In genomic region chr6:143261289-143261665, GRCm38 (mm10) we compare ENCODE assay signal across 12 mouse cellular contexts.
DNase-seq lines count a peak whose midpoint lies in the region; ATAC-seq and TF ChIP-seq lines count a peak whose summit lies in the region.
"Had no signal": no experiment of that assay in that cellular context is flagged by ENCODE, and none has a peak within 500 bp of the region (broad histone marks: within the 10 kb centered on the region; RNA-seq: fewer than 3 reads in every experiment).

No protein-coding gene starts in this region.

- H3K9ac ChIP-seq in neural tube, embryonic 15.5 days (replicated peaks) = no peak overlapping the region
- H3K9ac ChIP-seq in forebrain, postnatal 0 days = no peak overlapping the region
- H3K9ac ChIP-seq in limb, embryonic 12.5 days (replicated peaks) = no peak overlapping the region
- H3K9ac ChIP-seq in intestine, postnatal 0 days (ENCODE audit: low read depth, low read length) = no peak overlapping the region
- no peak overlapping the region for H3K9ac ChIP-seq in liver, embryonic 11.5 days (ENCODE audit: low read depth, low read length)

- no peak for ATAC-seq in neural tube, embryonic 15.5 days (ENCODE audit: low FRiP score)
- ATAC-seq in forebrain, postnatal 0 days = 0 out of 2 replicates have a peak, but pooled peaks have one; percentile 16
- no peak for ATAC-seq in limb, embryonic 12.5 days (ENCODE audit: insufficient number of reproducible peaks, insufficient read depth, low FRiP score, low TSS enrichment, low read depth)
- ATAC-seq in intestine, postnatal 0 days = no peak
- ATAC-seq in liver, embryonic 11.5 days (replicated peaks; ENCODE audit: low FRiP score) = no peak

- peaks cover 28% of the 10 kb centered on the region for H3K4me1 ChIP-seq in neural tube, embryonic 15.5 days
- peaks cover 12% of the 10 kb centered on the region for H3K4me1 ChIP-seq in forebrain, postnatal 0 days (ENCODE audit: insufficient read depth)
- H3K4me1 ChIP-seq in limb, embryonic 12.5 days (replicated peaks) = peaks cover 27% of the 10 kb centered on the region
- H3K4me1 ChIP-seq in intestine, postnatal 0 days (replicated peaks; ENCODE audit: control insufficient read depth, insufficient read depth, low read length) = no peaks in the 10 kb centered on the region
- no peaks in the 10 kb centered on the region for H3K4me1 ChIP-seq in liver, embryonic 11.5 days (replicated peaks; ENCODE audit: control insufficient read depth, insufficient read depth, low read length)

- H3K4me3 ChIP-seq in neural tube, embryonic 15.5 days (replicated peaks) = no peak overlapping the region
- no peak overlapping the region for H3K4me3 ChIP-seq in forebrain, postnatal 0 days (ENCODE audit: low read depth, low read length)
- H3K4me3 ChIP-seq in limb, embryonic 12.5 days (replicated peaks) = no peak overlapping the region
- no peak overlapping the region for H3K4me3 ChIP-seq in intestine, postnatal 0 days (ENCODE audit: low read depth, low read length)
- no peak overlapping the region for H3K4me3 ChIP-seq in liver, embryonic 11.5 days (ENCODE audit: low read depth, low read length)

- no peak for TF ChIP-seq CTCF in forebrain, postnatal 0 days (IDR thresholded peaks at IDR 0.05; ENCODE audit: low read depth)
- no peak for TF ChIP-seq CTCF in intestine, postnatal 0 days (IDR thresholded peaks at IDR 0.05; ENCODE audit: low read depth)

- no peaks in the 10 kb centered on the region for H3K9me3 ChIP-seq in neural tube, embryonic 15.5 days (replicated peaks)
- H3K9me3 ChIP-seq in forebrain, postnatal 0 days (ENCODE audit: low read length) = no peaks in the 10 kb centered on the region
- H3K9me3 ChIP-seq in limb, embryonic 12.5 days = no peaks in the 10 kb centered on the region
- no peaks in the 10 kb centered on the region for H3K9me3 ChIP-seq in intestine, postnatal 0 days (ENCODE audit: control insufficient read depth)
- H3K9me3 ChIP-seq in liver, embryonic 11.5 days (ENCODE audit: control insufficient read depth, low read length) = no peaks in the 10 kb centered on the region

- 32% methylated on average over 8 of the region's 8 CpGs for WGBS in neural tube, embryonic 15.5 days
- 19% methylated on average over 8 of the region's 8 CpGs for WGBS in forebrain, postnatal 0 days
- WGBS in limb, embryonic 12.5 days = 39% methylated on average over 8 of the region's 8 CpGs
- WGBS in intestine, postnatal 0 days = 86% methylated on average over 8 of the region's 8 CpGs
- WGBS in liver, embryonic 11.5 days = 79% methylated on average over 8 of the region's 8 CpGs

- DNase-seq in neural tube, embryonic 10.5 days (ENCODE audit: extremely low spot score, low spot score) = peak; percentile 23
- no peak for DNase-seq in forebrain, postnatal 0 days
- no peak for DNase-seq in lung, postnatal 25 days (ENCODE audit: low spot score)
- DNase-seq in liver, embryonic 11.5 days (ENCODE audit: low spot score) = no peak
- no peak for DNase-seq in right cerebral cortex, adult 2 months (ENCODE audit: low spot score in 2 of 2)
- DNase-seq: adrenal gland, adult 2 months; B cell, adult 2 months; kidney, adult 9 months; thymus, postnatal 14 days had no signal

- H3K4me2 ChIP-seq in neural tube, embryonic 15.5 days = no peak overlapping the region
- no peak overlapping the region for H3K4me2 ChIP-seq in forebrain, postnatal 0 days (ENCODE audit: low read depth)
- peak overlapping the region; percentile 42; the same call in 1 of the 2 replicates for H3K4me2 ChIP-seq in limb, embryonic 12.5 days
- no peak overlapping the region for H3K4me2 ChIP-seq in intestine, postnatal 0 days (replicated peaks; ENCODE audit: low read depth)
- H3K4me2 ChIP-seq in liver, embryonic 11.5 days = no peak overlapping the region

- no peaks in the 10 kb centered on the region for H3K36me3 ChIP-seq in neural tube, embryonic 15.5 days
- no peaks in the 10 kb centered on the region for H3K36me3 ChIP-seq in forebrain, postnatal 0 days (ENCODE audit: insufficient read depth)
- no peaks in the 10 kb centered on the region for H3K36me3 ChIP-seq in limb, embryonic 12.5 days
- H3K36me3 ChIP-seq in intestine, postnatal 0 days (ENCODE audit: control insufficient read depth, insufficient read depth) = no peaks in the 10 kb centered on the region
- no peaks in the 10 kb centered on the region for H3K36me3 ChIP-seq in liver, embryonic 11.5 days (ENCODE audit: control insufficient read depth, insufficient read depth, low read length)

- H3K27me3 ChIP-seq in neural tube, embryonic 15.5 days (replicated peaks) = peaks cover 3% of the 10 kb centered on the region; the same call in 1 of the 2 replicates
- H3K27me3 ChIP-seq in forebrain, postnatal 0 days (ENCODE audit: insufficient read depth, low read length) = no peaks in the 10 kb centered on the region
- 0 out of 2 replicates have a peak, but pooled peaks cover 2% of the 10 kb centered on the region for H3K27me3 ChIP-seq in limb, embryonic 12.5 days
- H3K27me3 ChIP-seq in intestine, postnatal 0 days (replicated peaks; ENCODE audit: control insufficient read depth, insufficient read depth, low read length) = no peaks in the 10 kb centered on the region
- H3K27me3 ChIP-seq in liver, embryonic 11.5 days (replicated peaks; ENCODE audit: control insufficient read depth, insufficient read depth, low read length) = no peaks in the 10 kb centered on the region

- H3K27ac ChIP-seq in neural tube, embryonic 15.5 days (replicated peaks) = no peak overlapping the region
- no peak overlapping the region for H3K27ac ChIP-seq in forebrain, postnatal 0 days (ENCODE audit: low read depth, low read length)
- no peak overlapping the region for H3K27ac ChIP-seq in limb, embryonic 12.5 days
- H3K27ac ChIP-seq in intestine, postnatal 0 days (ENCODE audit: low read depth, low read length) = no peak overlapping the region
- no peak overlapping the region for H3K27ac ChIP-seq in liver, embryonic 11.5 days (ENCODE audit: low read depth, low read length)
